Mouse (Mus musculus) T-cell, adult 2 months (primary cell): ENCODE results near the gene Dcaf15.

ENCODE experiments used
- DNase-seq: peaks from one replicate; pipeline ENCODE4 v3.0.0; 2022; ENCODE audit warnings: low spot score

Dcaf15 gene

DNA sequence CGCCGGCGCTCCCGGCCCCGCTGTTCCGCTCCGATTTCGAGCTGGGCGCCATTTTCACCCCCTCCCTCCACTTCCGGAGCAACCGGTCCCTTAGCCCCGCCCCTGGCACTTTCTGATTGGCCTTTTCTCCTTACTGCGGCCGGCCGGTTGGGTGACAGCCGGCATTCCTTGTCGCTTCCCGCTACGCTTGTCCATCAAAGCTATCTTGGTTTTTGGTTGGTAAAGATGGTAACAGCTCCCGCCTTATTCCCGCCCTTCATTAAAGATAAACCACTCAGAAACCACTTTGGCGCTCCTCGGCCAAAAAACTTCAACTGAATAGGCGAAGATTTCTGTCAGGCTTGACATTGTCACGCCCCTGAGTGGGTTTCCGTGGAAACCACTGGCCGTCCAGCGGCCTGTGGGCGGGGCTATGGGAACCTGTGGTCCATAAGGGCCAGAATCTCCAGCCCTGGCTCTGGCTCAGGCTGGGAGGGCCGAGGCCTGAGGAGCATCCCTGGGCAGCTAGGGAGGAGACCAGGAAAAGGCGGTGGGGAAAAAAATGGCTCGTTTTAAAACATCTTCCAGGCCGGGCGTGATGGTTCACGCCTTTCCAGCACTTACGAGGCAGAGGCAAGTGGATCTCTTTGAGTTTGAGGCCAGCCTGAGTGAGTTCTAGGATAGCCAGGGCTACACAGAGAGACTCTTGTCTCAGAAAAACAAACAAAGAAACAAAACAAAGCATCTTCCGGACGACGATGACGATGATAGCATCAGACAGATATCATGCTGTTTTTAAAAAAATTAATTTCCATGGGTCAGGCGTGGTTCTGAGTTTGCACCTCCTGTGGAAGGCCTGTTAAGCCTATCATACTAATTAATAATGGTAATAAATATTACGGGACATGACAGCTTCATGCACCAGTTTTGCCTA, at the start of gene Dcaf15:
Gene Dcaf15 (minus strand): TSS at position 72 of the 913 bp plus-strand sequence.
- DNase-seq: peak; percentile 98

DNA sequence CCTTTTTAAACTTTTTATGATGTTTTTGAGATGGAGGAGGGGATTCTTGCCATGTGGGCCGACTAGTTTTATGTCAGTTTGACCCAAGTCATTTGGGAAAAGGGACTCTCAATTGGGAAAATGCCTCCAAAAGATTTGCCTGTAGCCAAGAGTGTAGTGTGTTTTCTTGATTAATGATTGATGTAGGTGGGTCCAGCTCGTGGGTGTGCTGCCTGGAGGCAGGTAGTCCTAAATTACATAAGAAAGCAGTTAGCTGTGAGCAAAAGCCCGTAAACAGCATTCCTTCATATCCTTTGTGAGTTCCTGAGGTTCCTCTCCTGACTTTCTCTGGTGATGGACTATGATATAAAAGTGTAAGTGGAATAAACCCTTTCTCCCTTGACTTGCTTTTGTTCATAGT, 44.6 kb upstream of the Dcaf15 start:
- DNase-seq: no peak

DNA sequence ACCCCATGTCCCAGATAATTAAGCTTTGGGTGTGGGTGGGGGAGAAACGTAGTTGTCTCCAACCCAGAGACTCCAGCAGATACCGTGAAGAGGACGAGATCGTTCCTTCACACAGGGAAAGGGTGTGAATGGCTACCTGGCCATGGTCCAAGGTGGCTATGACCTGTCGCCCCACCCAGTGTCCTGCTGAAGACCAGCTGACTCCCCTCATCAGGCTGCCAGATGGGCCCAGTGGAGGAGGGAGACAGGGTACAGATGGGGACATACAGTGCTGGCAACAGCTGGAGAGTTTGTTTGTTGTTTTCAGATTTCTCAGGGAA, 43.9 kb upstream of the Dcaf15 start:
- DNase-seq: no peak

DNA sequence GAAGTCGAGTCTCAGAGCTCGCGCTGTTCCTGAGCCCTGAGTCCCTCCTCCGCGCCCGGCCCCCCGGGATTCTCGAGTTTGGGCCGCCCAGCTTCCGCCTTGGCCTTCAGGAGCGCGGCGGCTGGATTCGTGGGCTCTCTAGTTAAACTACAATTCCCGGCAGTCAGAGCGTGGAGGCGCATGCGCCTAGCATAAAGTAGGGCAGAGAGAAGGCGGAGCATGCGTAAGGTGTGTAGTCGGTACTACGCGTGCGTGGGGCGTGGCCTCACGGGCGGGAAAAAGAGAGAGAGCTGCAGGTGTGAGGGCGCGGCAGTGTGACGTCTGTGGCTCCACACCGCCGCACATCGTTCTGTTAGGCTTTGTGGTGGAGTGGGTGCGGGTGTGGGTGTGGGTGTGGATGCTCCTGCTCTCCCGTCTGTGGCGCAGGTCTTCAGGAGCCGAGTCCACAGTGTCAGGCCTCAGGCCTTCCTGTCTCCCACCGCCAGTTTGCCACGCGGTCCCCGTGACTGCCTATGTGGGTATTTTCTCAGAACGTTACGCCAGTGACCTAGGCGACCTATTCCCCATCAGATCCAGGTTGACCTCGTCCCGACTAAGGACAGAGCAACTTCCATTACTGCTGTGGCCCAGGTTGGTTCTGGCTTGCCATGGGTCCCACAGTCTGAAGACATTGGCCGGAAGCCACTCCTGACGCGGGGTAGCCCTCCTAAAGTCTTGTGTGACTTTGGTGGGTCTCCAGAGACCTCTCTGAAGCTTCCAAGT, 43.4 kb upstream of the Dcaf15 start, which contains the start of the genes Cc2d1a and 4930432K21Rik:
Gene Cc2d1a (minus strand): TSS at position 168 of the 762 bp plus-strand sequence.
Gene 4930432K21Rik (plus strand): TSS at position 257 of the 762 bp plus-strand sequence.
- DNase-seq: peak; percentile 94

DNA sequence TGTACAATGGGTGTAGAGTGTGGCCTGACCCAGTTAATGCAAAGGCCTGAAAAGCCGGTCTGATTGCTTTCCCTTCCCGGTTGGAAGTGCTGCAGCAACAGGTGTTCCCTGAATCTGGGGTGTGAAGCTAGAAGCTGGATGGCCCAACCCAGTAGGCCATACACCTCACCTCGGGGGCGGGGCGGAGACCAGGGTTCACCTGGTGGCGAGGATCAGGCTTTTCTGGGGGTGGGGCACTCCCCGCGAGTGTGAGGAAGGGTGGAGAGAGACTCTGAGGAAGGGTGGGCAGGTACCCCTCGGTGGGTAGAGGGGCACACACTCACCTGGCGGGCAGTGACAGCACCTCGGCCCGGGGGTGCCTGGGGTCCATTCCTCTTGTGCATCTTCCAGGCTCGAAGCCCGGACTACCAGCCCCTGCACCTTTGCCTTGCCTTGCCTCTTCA, 42.8 kb upstream of the Dcaf15 start:
- no peak for DNase-seq

DNA sequence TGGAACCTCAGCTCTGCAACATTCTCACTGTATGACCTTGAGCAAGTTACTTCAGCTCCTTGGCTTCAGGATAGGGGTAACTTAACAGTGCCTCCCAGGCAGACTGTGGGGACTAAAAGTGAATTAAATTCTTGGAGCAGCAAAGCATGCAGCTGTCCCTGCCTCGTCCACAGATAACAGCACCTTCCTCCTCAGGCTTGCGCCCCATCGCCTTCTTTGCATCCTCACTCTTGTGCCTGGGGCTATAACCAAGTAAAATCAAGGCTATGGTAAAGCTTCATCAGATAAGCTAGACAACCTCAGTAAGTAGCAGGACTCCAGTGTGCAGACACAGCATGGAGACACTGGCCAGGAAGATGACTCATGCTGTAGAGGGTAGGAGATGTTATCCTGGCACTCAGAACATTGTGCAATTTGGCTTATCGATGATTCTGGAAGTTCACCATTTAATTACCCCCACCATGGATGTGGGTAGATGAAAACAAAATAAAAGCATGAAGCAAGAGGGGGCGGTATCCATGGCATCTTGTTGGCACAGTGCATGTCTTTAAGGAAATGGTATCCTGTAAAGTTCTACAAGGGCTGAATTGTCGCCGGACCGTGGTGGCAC, 40.2 kb upstream of the Dcaf15 start:
- DNase-seq: no peak

DNA sequence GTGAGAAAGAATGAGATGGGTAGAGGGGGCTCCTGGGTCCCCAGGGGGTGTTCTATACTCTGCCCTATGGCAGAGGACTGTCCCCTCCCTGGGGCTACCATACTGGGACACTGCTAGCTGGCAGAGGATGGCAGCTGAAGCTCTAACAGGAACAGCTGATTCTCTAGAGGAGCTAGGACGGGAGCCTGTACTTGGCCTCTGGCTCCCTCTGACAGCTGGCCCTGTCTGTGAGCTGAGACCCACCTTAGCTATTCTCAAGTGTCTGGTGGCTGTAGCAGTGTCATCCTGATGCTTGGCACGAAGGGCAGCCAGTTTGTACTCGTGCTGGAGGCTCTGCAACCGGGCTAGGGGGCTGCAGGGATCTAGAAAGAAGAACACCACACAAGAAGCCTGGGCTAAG, 36.3 kb upstream of the Dcaf15 start:
- no peak for DNase-seq

DNA sequence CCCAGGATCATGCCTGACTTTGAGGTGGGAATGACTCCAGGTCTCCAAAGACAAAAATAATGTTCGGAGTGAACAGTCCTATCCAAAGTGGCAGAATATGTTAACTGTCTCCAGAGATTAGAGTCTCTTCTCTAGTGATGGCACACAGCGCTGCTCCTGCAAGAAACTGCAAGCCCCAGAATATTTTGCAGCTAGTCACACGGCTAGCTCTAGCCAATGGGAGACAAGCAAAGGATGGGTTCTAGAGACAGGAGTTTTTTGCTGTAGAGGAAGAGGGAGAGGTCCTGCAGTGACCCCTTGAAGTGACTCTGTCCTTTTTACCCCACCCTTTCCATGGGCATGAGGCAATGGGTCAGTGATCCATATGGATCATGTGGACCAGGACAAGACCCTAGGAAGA, 33.3 kb upstream of the Dcaf15 start:
- DNase-seq: no peak

DNA sequence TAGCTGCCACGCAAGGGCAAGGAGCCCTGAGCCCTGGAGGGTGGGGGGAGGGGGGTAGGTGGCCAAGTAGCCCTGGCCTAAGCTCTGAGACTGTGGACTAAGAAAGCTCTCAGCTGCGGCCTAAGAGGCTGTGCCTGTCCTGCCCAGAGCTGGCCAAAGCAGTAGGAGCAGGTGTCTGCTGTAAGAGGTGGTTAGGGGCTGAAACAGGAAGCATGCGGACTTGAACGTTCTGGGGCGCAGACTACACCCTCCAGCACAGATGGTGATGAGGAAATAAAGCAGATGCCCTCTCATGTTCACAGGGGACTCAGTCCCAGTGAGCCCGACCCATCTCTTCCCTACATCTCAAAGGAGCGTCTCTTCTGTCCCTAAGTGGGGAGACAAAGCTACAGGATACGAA, 27.7 kb upstream of the Dcaf15 start:
- no peak for DNase-seq

DNA sequence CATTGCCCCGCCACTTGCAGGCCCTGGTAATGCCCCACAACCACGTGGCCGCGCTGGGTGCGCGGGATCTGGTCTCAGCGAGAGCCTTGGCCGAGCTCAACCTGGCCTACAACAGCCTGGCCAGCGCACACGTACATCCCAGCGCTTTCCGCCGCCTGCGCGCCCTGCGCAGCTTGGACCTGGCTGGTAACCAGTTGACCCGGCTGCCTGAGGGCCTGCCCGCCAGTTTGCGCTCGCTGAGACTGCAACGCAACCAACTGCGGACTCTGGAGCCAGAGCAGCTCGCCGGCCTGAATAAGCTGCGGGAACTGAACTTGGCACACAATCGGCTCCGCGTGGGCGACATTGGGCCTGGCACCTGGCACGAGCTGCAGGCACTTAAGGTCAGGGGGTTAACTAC, 26.2 kb upstream of the Dcaf15 start:
- no peak for DNase-seq

DNA sequence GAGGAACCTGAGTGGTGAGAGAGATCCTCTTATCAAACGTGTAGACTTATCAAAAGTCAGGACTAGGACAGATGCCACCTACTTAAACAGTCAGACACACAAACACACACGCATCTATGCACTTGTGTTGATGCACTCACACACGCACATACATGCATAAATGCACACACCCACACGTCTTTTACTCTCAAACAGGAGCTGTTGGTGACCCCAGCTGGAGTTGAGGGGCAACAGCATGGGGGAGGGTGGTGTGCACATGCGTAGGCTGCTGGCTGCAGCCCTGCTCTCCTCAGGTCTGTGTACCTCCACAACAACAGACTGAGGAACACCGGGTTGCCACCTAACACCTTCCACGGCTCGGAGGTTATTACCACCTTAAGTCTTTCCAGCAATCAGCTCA, 23.7 kb upstream of the Dcaf15 start:
- DNase-seq: peak; percentile 62

DNA sequence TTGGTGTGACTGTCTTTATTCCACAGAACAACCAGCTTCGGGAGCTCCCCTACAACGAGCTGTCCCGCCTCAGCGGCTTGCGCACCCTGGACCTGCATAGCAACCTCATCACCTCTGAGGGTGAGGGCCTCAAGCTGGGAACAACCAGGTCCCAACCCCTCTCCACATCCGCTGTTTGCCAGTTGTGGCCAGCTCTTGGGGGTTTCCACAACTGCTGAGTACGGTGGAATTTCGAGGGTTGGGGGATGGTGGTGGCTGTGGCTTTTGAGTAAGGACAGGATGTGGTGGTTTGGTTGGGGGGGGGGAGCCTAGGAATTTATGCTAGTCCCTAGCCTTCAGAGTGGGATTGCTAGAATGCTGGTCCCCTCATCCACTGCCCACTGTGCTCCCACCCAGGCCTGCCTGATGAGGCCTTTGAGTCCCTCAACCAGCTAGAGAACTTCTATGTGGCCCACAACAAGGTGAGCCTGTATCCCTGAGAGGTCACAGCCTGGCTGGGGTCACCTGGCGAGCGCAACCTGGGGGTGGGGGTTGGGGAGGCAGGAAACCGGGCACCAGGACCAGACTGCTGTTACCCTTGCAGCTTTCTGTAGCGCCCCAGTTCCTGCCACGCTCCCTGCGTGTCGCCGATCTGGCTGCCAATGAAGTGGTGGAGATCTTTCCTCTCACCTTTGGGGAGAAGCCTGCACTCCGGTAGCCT, 22.8 kb upstream of the Dcaf15 start:
- peak; percentile 93 for DNase-seq

DNA sequence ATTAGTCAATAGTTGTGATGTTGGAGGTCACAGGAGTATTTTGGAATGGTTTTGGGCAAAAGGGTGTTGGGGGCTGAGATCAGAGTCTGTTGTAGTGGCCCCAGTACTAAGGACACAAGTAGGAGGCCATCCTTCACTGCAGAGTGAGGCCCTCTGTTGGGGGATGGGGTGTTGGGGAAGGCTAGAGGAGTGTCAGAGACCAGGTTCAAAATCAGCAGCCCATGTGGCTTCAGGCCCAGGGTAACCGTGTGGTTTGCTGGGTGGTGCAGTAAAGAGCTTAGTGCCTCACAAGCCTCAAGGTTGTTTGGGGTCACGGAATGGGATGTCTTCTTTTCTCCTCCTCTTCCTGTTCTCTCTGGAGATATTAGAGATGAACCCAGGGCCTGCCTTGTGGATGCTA, 22.2 kb upstream of the Dcaf15 start:
- no peak for DNase-seq

DNA sequence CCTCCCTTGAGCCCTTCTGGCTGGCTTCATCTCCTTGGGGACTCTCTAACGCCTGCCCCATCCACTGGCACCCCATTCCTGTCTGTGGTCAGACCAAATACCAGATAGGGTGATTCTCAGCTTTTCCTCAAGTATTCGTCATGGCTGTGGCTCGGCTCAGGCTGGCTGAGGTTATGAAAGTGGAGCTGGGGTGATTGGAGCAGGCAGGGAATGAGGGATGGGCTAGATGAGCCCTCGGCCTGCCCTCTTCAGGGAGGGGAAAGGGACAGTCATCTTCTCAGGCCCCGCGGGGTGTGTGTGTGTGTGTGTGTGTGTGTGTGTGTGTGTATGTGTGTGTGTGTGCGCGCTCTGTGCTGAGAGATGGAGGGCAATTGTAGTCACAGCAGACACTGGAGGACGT, 21.1 kb upstream of the Dcaf15 start, which contains the start of gene Podnl1:
Gene Podnl1 (plus strand): TSS at position 334 of the 400 bp plus-strand sequence.
- DNase-seq: no peak

DNA sequence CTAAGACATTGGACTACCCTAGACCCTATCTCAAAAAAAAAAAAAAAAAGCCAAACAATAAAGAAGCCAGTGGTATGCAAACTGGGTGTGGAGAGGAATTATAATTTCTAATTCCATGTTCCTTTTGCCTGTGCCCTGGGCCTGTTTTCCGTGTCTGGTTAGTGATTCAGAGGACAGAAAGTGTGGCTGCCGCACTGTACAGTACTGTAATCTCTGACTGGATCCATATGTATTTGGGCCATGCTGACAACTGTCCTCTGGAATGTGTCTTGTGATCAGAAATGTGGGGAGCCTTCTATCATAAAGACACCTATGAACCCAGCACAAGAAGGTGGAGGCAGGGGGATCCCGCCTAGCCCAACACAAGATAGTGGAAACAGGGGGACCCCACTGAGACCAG, 17.6 kb upstream of the Dcaf15 start:
- no peak for DNase-seq

DNA sequence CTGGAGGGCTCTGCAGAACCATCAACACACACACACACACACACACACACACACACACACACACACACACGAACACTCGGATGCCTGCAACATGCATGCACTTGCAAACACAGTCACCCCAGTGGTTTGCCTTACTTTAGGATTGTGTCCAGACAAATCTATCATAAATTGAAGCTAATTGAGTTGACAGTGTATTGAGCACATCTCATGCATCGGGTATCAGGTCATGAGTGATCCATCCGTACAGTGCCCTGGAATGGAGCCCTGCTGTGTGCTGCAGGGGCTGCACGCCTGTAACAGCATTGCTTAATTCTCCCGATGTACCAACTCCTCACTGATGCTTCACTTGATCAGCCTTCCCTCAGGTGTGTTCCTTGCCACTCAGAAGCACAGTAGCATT, 11.1 kb upstream of the Dcaf15 start:
- no peak for DNase-seq

DNA sequence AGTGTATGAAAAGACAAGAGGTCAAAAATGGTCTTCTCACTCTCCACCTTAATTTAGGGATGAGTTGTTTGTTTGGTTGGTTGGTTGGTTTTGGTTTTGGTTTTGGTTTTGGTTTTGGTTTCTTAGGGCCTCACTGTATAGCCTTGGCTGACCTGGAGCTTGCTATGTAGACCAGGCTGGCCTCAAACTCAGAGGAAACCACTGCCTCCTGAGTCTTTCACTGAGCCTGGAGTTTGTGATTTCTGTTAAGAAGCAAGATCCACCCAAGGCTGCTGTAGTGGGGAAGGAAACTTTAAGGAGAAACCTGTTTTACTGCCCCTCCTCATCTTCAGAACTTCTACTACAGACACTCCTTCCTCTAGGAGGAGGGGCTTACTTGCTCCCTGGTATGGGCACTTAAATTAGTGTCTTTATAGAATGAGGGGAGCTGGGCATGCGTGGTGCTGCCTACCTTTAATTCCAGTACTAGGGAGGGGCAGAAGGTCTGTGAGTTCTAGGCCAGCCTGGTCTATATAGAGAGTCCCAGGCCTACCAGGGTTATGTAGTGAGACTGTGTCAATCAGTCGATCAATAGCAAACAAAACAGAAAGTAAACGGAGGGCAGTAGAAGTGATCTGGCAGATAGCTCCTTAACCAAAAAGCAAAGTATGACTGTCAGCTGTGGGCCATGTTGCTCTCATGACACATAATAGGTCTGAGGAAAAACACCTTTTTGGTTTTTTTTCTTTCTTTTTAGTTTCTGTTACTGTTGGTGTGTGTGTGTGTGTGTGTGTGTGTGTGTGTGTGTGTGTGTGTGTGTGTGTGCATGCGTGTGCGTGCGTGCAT, 1.9 kb upstream of the Dcaf15 start:
- DNase-seq: no peak

DNA sequence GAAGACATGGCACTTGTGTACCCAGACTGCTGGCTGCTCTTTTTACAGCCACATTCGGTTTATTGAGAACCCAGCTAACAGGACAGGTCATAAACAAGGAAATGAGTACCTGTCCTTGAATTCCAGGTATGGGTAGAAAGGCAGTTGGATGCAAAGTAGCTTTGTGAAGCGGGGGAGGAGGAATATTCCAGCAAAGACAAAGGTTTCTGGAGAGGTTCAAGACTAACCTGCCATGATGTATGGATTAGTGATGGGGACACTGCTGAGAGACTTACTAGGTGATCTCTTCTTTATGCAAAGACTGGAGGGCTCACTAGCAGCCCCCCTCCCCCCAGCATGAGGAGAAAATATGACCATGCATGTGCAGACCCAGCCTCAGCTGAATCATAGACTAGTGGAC, 1.1 kb upstream of the Dcaf15 start:
- DNase-seq: no peak

DNA sequence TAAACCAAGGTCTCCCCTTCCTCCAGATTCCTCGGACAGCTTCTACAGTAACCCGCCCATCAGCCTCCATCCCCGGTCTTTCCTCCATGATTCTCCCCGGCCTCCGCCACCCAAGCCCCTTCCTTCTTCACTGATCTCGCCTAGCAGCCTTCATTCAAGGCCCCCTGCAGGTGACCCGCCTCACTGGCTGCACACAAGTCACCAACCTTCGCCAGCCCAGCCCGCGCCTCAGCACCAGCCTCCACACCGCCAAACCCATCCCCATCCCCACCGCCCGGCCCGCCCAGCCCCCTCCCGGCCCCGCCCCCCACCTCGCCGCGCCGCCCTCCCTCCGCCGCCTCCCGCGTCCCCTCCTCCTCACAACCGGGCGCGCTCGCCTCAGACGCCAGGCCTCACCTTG, 347 bp downstream of the Dcaf15 start:
- peak; percentile 78 for DNase-seq

DNA sequence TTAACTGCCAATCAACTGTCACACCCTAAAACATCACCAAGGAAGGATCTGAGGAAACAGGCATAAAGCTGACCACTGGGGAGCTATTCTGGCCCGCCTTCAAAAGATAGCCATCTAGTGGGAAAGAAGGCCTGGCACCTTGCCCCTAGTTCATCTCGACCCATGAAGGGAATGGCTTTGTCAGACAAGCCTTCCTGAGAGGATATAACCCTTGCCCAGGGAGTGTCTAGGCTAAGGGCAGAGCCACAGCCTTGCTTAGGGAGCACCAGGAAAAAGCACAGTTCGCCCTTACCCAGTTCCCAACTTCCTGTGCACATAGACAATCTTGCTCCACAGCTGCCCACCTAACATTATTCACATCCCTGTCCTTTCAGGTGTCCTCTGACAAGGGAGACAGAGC, 967 bp downstream of the Dcaf15 start:
- DNase-seq: no peak
